Mouse (Mus musculus) testis, postnatal 14 days (tissue): ENCODE measurements around the gene Tm4sf5.
"Not testable (repeated sequence)": the region's sequence is repeated elsewhere in the genome, so short reads cannot be mapped to it uniquely, and the experiment has no call there.

ENCODE experiments used
- DNase-seq: peaks from one replicate; pipeline ENCODE4 v3.0.0; 2021; ENCODE audit warnings: low spot score

Tm4sf5 gene

DNA sequence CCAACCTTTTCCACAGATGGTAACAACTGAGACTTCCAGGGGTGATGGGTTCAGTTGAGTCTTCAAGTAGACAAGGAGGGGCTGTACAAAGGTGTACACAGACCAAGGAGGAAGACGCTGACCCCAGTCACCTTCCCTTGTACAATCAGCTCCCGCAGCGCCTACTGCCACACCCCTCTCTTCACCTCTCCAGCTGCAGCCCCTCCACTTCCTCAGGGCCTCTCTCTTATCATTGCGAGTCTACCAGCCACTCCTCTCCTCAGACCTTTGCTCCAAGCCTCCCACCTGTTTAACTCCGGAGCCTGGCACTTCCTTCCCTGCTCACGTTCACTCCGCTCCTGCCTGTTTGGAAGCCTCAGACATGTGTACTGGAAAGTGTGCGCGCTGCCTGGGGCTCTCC is at the start of gene Tm4sf5:
TSS of gene Tm4sf5 (plus strand) at position 275 of the 400 bp plus-strand sequence.
- no peak for DNase-seq

DNA sequence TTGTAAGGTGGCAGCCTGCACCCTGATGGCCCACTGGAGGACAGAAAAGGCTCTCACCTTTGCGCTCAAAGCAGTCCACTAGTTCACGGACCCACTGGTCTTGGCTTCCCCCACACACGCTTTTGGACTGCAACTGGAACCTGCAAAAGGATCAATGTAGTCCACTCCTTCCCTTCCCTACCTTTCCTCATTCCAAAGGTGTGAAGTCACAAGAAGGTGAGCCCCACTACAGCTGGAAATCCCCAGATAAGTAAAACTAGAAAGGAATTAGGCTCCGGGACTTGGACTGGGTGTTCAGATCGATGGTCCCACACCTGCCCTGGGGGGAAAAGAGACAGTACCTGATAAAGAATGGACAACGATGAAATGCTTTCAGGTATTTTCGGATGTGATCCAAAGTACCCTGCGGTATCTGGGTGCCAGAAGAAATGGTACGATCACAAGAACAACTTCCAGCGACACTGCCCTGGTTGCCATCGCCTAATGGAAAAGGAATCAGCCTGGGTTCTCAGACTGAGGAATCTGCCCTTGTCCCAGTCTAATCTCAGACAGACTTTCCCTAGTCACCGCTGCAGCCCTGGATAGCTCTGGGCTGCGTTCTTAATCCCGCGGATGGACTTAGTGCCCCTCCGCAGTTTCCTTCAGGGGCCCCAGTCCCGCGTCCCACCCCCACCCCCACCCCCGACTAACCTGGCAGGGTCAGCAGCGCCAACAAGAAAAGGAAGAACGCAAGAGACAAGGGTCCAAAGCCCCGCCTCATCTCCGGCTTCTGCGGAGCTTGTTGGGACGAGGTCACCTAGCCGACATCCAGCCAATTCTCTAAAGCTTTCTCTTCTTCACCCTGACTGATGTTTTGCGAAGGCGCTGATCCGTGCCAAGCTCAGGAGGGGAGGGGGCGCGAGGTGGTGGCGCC is 46.1 kb upstream of the Tm4sf5 start, which contains the start of gene Zmynd15:
TSS of gene Zmynd15 (plus strand) at position 746 of the 913 bp plus-strand sequence.
- no peak for DNase-seq

DNA sequence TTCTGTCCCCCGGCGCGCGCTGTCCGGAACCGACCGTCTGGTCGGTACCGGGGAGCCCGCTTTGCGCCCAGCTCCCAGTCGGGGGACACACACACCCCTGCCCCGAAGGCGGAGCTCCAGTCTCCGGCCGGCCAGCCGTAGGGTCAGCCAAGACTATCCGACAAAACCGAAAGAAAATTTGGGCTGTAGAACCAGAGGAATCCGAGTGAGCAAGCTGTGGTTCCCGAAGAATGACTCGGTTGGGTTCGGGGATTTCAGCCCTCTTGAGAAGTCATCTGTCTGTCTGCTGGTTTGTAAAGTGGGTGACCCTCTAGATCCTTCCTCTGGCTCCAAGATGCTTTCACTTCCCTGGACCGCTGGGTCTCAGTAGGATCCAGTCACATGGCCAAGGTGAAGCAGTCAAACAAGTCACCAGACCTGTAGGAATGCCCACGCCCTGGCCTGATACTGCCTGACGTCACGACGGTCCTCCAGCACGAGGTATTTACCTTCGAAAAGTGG is 45.4 kb upstream of the Tm4sf5 start, which contains the start of gene Cxcl16:
TSS of gene Cxcl16 (minus strand) at position 384 of the 501 bp plus-strand sequence.
- DNase-seq, result no peak

DNA sequence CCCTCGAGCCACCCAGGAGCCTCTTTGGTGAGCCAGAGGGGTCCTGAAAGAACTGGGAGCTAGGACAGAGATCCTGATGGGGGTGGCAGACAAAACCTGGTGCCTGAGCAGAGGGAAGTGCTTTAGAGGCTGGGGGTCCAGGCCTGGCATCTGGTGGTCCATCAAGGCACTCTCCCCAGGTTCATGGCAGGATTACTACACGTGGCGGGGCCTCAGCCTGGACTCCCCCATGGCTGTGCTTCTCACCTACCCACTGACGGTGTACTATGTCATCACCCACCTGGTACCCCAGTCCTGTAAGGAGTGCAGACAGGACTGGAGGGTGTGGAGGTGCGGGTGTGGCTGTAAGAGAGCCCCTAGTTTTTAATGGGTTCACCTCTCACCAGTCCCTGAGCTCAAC is 41.1 kb upstream of the Tm4sf5 start:
- no peak for DNase-seq

DNA sequence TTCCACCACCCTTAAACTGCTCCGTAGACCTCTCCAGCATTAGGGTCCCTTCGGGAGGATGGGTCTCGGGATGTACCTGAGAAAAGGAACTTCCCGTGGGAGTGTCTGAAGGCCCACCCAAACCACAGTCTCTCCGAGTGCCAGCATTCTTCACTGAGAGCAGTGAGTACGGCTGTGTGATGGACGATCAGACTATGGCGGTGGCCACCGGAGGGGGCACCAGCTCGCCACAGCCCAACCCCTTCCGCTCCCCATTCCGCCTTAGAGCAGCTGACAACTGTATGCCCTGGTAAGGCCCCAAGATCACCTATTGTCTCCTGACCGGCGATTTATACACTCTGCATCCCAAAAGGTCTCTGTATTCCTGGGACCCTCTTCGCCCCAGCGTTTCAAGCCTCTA is 39.8 kb upstream of the Tm4sf5 start:
- no peak for DNase-seq

DNA sequence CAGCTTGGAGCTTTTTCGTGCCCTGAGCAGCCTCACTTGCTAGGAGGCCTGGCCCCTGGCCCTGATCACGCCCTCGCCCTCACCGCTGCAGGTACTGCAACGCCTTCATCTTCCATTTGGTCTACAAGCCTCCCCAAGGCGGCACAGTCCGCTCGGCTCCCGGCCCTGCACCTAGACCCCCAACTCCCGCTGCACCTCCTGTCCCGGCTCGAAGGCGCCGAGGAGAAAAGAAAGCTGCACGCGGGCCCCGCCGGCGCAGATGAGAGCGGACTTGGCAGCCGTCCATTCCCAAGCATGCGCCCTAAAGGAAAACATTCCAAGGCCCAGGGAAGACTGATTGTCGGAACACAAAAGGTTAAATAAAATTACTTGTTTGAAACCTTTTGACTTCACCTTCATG is 39.2 kb upstream of the Tm4sf5 start:
- no peak for DNase-seq

DNA sequence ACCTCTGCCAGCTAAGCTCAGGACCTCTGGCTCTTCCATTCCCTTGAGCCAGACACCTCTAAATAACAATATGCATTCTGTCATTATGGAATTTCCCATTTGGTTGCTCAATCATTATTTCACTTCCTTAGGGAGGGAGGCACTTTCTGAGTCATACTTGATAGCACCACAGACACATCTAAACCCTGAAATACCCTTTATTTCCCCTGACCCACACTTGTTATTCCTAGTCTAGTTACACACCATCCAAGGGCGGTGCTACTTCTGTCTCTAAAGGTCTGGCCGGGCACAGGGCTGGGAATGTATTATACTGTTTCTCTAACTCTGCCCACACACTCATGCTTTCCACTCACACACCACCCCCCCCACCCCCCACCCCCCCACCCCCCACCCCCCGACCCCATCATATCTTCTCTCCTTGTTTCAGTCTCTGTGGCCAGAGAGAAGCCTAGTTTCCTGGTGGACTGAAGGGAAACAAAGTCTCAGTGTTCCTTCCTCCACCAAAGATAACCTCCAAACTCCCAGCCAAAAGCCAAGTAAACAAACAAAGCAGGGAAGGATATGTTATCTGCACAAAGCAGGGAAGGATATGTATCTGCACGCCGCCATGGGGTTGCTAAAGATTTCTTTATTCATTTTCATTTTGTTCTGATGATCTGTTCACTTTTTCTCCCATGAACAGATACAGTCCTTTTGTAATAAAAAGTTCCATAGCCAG is 37.0 kb upstream of the Tm4sf5 start:
- DNase-seq, result no peak

DNA sequence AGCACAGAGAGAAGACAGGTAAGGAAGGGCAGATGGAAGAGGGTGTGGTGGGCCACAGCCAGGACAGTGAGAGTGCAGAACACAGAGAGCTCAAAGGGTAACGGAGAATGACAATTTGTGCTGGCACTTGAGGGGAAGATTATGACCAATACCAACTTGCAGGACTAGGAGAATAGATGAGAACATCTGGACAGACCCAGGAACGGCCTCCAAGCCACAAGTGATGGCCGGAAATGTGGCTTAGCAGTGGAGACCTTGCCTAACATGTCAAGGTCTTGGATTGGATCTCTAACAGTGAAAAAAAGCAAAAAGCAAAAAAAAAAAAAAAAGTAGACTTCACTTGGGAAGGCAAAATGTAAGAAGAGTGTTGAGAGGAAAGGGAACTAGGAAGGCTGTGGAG is 35.3 kb upstream of the Tm4sf5 start:
- no peak for DNase-seq

DNA sequence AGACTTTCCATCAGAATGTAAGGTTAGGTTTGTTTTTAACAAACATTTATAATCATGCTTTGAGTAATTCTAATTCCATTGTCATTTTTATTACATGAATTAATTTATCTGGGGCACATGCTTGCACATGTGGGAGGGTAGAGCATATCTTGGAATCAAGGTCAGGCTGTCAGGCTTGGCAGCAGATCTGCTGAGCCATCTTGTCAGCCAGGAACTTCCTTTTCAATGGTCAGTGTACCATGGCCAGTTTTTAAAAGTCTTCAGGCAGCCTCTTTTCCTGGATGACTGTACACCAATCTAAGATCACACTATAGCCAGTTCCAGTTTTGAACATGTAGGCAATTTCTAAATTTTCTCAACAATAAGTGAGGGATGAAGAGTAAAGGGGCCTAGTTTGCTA is 32.3 kb upstream of the Tm4sf5 start:
- DNase-seq, result no peak

DNA sequence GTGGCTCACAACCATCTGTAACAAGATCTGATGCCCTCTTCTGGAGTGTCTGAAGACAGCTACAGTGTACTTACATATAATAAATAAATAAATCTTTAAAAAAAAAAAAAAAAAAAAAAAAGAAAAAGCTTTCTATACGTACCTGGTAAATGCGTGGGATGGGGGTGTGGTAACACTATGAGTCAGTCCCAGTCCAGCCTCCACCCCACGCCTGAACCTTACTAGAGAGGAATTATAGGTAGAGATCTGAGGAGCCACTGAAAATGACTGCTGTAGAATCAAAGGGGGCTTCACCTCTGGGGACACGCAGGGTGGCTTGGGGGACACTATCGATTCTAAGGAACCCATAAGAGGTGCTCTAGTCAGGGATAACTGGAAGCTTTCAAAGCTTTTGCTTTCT is 31.8 kb upstream of the Tm4sf5 start:
- DNase-seq, result not testable (repeated sequence)

DNA sequence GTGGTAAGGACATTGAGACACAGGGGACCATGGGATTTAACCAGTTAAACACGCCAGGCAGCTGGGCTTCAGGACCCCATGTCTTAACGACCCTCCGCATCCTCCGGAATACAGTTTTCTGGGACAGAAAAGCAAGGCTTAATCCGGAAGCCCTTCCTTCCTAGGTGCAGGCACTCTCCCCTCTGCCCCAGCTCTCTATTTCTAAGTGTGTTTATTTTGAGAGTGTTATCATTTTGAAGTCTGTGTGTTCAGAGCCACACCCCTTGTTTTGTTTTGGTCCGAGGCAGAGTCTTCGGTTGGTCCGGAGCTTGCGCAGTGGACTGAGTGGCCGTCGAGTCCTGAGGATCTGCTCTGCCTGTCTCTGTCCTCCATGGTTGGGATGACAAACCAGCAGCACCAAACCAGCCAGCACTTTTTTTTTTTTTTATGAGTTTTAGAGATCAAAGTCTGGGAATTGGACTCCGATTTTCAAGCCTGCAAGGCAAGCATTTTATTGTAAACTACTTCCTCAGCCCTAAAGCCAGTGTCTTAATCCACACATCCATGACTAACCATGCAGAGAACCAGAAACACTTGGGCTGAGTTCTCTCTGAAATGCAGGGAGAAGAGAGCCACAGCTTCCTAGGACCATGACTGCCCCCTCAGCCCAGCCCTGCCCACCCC is 30.0 kb upstream of the Tm4sf5 start:
- no peak for DNase-seq

DNA sequence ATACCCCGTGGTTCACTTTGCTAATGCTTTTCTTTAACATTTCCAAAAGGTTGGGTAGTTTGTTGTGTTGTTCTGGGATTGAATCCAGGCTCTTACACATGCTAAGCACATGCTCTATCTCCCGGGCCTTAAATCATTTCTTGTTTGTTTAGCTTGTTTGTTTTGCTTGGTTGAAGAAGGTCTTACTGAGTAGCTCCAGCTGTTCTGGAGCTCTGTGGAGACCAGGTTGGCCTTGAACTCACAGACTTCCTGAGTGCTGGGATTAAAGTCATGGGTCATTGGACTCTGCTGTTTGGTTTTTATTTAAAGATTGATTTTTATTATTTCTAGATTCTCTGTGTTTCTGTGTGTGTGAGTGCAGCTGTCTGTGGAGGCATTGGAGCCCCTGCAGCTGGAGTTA is 19.5 kb upstream of the Tm4sf5 start:
- no peak for DNase-seq

DNA sequence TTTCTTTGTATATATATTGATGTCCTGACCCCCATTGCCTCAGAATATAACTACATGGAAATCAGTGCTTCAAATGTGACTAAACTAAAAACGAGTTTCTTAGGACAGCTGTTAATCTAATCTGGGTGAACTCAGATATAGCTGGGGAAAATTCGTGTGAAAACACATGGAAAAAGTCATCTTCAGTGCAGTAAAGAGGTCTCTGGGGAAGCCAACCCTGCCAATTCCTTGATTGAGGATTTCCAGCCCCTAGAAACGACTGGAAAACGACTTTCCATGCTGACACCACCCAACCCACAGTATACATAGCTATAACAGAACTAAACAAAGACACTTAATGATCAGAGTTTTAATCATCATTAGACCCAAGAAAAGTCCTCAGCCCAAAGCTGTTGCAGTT is 17.2 kb upstream of the Tm4sf5 start:
- DNase-seq, result no peak

DNA sequence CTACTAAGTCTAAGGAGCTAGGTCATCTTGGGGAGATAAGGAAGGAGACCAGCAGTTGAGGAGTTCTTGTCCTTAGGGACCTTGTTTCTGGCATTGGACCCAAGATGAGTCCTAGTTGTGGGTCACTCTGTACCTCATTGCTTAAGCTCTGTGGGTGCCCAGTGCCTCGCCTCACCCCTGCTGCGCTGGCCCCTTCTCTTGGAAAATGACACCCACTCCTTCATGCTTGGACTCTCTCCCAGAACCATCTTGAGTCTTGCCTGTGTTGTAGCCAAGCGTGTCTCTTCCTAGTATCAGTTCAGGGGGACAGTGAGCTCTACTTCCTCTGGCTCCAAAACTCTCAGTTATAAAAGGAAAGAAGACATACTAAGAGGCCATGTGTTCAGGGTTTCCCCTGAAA is 15.9 kb upstream of the Tm4sf5 start:
- peak; percentile 23 for DNase-seq

DNA sequence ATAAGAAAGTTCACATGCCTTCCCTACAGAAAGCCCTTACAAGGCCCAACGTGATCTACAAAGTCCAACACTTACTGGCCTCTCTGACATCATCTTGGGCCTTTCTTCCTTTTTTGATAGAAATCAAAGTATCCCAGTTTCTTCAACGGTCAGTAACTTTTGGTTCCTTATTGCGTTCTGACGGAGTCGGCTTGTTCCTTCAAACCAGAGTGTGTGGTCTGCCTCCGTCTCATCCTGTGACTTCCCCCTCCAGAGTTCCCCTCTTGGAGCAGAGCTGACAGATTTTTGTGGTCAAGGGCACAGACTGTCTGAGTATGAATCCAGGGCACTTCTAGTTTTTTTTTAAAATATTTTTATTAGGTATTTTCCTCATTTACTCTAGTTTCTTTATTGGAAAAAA is 15.4 kb upstream of the Tm4sf5 start:
- no peak for DNase-seq

DNA sequence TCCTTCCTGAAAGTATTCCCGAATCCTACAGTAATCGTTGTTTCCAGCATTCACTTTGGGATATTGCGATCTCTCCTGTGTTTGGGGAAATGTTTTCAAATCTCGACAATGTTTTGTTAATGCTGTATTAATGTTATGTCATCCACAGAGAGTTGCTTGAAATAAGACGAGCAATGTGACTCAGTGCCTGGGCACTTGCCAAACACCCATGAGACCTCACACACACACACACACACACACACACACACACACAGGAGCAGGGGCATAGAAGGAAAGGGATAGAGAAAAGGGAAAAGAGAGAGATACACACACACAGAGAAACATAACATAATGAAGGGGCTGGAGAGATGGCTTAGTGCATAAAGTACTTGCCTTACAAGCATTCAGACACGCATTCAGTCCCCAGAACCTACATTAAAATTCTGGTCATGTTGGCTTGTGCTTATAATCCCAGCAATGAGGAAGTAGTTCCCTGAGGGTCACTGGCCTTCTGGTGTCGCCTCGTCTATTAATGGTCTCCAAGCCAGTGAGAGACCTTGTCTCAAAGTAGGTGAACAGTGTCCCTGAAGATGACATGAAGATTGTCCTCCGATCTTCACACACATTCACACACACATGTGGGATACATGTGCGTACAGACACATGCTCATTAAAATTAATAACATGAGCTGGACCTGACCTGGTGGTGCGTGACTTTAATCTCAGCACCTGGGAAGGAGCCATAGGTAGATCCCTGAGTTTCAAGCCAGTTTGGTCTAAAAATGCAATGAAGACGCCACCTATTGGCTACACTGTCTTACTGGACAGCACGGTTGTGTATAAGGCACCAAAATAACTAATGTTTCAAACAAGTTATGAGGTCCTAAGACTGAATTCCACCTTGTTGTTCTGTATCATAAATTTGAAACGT is 5.2 kb upstream of the Tm4sf5 start:
- DNase-seq, result no peak

DNA sequence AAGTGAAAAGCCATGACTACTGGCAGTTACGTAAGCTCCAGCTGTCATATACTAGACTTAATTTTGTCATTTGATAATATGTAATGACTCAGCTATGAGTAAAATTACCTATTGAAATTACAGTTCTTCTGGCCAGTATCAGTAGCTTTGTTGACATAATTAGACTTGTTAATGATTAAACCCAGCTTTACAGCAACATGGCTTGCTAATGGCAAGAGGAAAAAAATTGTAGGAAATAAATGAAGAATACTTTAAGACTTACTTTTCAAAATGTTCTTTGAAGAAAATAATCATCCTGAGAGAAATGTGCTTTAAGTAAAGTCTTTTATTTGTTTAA is 4.6 kb upstream of the Tm4sf5 start:
- no peak for DNase-seq

DNA sequence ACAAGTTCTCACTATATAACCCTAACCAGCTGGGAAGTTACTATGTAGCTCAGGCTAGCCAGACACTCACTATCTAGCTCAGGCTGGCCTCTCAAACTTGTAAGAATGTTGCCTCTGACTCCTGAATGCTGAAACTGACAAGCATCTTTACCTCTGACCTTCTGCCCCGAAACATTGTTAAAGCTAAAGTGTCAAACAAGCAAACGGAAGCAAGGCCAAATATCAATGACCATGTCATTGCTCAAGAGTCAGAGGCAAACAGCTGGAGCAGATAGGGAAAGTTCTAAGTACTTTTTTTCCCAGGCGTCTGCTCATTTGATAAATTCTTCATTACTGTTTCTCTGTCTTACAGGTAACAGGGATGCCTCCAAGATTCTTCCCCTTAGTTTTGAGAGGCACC is 3.0 kb upstream of the Tm4sf5 start:
- peak; percentile 41 for DNase-seq

DNA sequence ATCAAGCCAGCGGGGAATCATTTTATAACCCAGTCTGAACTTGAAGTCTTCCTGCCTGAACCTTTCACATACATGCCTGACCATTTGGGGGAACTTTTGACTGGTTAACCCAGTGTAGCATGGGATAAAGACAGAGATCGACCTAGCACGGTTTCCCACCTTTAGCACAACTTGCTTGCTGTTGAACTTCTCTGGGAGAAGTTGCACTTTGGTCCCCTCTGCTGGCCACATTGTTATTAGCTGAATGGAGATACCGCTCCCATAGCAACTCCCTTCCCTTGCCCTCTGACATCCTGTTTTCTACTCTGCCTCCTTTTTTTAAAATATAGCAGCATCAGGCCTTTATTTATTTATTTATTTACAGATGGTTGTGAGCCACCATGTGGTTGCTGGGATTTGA is 1.3 kb downstream of the Tm4sf5 start:
- peak; percentile 38 for DNase-seq

DNA sequence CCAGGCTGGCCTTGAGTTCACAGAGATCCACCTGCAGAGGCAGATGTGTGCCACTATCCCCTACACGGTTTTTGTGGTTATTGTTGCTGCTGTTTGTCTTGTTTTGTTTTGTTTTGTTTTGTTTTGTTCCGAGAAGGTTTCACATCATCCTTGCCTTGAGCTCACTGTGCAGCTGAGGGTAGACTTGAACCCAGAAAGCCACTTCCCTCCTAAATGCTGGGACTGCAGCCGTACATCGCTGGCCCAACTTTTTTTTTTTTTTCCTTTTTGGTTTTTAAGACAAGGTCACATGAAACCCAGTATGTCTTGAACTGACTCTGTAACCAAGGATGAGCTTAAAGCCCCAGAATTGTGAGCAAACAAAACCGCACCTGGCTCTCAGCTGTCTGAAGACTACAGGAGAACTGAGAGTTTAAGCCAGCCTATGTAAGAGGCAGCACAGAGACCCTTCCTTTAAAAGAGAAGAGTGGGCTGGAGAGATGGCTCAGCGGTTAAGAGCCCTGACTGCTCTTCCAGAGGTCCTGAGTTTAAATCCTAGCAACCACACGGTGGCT is 2.0 kb downstream of the Tm4sf5 start:
- DNase-seq, result no peak
